Mouse (Mus musculus) CD4-positive, CD25-positive, alpha-beta regulatory T cell (primary cell): ENCODE measurements around the gene Galnt7. TPM values are rescaled to one million over a fixed set of nuclear protein-coding genes. Genes with fewer than 3 reads are reported as not detected.

Experiments
- polyA plus RNA-seq: library from polyadenylated mRNA; unstranded; fragments of 100-300 nt; shearing (Covaris generic); gene quantifications from one replicate; pipeline ENCODE4 v1.2.1, GENCODE M21; 2017

Gene Galnt7
- polyA plus RNA-seq, result 34.1 TPM

GRCm38 (mm10) chr8:57652456-57653055 is at the start of gene Galnt7:
Gene Galnt7 (minus strand): TSS chr8:57653032.

DNA sequence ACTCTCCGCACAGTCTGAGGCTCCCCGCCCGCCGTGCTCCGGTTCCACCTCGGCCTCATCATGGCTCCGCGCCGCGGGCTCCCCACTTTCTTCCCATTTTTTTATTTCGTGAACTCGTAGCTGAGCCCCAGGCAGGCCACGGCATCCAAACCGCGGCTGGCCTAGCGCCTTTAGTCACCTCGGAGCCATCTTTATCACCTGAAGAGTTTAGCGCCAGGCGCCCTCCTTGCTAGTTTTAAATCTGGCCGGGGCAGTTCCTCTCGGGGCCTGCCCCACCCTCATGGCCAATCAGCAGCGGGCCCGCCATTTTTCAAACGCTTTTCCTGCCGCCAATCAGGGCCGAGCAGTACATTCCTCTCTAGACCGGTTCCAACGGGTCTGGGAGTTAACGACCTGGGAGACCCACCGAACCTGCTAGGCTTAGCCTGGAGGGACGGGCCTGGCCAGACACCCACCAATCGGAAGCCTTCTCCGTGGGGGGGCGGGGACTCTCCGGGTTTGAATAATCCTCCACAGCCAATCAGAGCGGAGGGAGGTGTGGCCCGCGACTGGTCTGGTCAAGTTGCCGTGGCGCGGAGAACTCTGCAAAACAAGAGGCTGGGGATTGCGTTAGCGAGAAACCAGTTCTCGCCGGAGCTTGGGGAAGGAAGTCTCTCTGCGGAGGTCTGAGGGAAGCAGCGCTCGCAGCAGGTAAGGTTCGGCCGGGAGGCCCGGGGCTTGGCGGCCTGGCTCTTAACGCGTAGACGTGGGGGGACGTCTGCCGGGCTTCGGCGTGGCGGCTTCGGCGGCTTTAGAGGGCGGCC is 141.3 kb downstream of the Galnt7 start, which contains the start of gene Hmgb2:
Gene Hmgb2, plus strand, starts transcription at position 592 of the 803 bp plus-strand sequence.

DNA sequence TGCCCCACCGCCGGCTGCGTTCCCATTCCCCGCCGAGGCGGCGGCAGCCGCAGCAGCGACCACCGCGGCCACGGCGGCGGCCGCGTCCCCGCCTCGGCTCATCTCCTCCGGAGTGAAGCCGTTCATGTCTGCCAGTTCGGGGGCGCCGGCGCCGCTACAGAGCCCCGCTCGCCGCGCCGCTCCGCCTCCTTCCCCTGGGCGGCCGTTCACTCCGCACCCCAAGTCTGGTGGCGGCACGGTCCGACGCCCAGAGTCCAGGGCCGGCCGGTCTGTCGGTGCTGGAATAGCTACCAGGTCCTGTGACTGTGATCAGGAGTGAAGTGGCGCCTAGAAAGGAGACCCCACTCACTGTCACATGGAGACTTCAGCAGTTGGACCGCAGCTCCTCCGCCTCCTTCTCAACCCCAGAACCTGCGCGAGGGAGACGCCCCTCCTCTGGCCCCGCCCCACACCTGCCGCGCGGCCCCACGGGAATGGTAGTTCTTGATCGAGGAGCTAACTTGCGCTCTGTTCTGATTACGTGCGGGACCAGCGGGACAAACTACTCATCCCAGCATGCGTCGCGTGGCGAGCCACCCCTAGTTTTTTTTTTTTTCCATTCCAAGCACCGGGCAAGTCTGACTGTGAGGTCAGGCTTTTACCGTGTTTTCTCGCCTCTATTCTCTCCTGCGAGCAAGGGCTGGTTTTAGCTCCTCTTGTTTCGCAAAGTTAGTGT is 165.2 kb downstream of the Galnt7 start, which contains the start of gene Sap30:
Gene Sap30, minus strand, starts transcription at position 420 of the 715 bp plus-strand sequence.

Other genes starting within 250 kb of the Galnt7 start
- gene Scrg1, start 197.1 kb downstream of the Galnt7 start, polyA plus RNA-seq, result not detected
- gene Sap30, start 165.2 kb downstream of the Galnt7 start, polyA plus RNA-seq, result 4.5 TPM
- 94.8 TPM for gene Hmgb2, start 141.1 kb downstream of the Galnt7 start, polyA plus RNA-seq